Mouse (Mus musculus): ENCODE results near the gene Sag.
"Not testable (repeated sequence)": the region's sequence is repeated elsewhere in the genome, so short reads cannot be mapped to it uniquely, and the experiment has no call there.

Sag gene

DNA sequence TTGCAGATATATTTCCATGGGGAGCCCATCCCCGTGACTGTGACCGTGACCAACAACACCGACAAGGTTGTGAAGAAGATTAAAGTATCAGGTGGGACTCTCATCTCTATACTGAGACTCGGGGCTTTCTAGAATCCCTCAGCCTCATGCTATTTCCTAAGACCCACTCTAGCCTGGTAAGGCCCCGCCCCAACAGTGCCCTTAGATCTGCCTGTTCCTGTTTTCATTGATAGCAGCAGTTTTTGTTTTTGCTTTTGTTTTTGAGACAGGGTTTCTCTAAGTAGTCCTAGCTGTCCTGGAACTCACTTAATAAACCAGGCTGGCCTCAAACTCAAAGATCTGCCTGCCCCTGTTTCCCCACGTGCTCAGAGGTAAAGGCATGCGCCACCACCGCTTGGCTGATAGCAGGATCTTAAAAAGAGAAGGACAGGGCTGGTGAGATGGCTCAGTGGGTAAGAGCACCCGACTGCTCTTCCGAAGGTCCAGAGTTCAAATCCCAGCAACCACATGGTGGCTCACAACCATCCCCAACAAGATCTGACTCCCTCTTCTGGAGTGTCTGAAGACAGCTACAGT lies 21.0 kb downstream of the Sag start:
- DNase-seq (ENCODE audit: low read depth, low spot score) = no peak

- DNase-seq (ENCODE audit: low read depth, low spot score) = no peak
Measured at GRCm38 (mm10) chr1:87825281-87825680, 21.8 kb downstream of the Sag start.

GRCm38 (mm10) chr1:87825991-87826390 lies 22.5 kb downstream of the Sag start:
- DNase-seq (ENCODE audit: low read depth, low spot score) = no peak

- DNase-seq (ENCODE audit: low read depth, low spot score) = no peak
Measured at GRCm38 (mm10) chr1:87826474-87826873, 23.0 kb downstream of the Sag start.

DNA sequence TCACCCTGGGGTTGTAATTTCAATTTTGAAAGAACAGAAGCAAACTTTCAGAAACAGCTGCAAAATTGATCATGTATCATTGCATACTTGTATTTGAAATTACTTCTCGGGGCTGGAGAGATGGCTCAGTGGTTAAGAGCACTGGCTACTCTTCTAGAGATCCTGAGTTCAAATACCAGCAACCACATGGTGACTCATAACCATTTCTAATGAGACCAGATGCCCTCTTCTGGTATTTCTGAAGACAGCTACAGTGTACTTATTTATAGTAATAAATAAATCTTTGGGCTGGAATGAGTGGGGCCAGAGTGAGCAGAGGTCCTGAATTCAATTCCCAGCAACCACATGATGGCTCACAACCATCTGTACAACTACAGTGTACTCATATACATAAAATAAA lies 24.0 kb downstream of the Sag start:
- DNase-seq (ENCODE audit: low read depth, low spot score) = not testable (repeated sequence)

DNA sequence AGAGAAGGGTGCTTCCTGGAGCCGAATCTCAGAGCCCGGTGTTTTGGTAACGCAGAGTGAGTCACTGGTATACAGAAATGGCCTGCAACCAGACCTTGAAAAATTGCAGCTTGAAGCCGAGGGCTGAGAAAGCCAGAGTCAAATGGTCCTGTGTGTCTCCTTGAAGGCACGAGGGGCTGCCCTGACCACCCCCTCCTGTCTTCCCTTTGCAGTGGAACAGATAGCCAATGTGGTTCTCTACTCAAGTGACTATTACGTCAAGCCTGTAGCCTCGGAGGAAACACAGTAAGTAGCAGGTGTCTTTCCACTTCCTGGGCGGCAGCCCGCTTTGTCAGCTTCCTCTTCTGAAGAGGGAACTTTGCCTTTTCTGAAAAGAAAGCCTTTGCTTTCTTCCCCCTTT lies 24.7 kb downstream of the Sag start:
- DNase-seq (ENCODE audit: low read depth, low spot score) = no peak

GRCm38 (mm10) chr1:87828926-87829580 lies 25.6 kb downstream of the Sag start:
- DNase-seq (ENCODE audit: low read depth, low spot score) = no peak

DNA sequence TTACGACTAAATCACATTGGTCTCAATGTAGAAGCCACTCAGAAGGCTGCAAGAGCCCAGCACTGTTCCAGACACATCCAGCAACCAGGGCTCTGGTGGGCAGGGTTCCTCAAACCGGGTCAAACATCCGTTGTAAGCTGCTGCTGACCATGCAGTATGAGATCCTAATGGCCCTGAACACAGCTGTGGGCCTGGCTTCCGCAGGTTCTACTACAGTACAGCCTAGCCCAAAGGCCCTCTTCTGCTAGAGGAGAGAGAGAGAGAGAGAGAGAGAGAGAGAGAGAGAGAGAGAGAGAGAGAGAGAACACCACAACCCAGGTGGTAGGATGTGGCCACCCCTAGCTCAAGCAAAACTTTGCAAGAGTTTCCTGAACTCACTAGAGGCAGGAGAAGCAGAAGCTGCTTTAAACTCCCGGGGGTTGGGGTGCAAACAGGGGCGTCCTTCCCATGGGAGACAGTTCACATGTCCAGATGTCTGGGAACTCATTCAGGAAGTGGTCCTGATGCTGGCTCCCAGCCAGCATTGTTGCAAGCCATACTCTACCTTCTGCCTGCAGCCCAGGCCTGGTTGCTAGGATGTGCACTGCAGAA lies 26.2 kb downstream of the Sag start:
- DNase-seq (ENCODE audit: low read depth, low spot score) = no peak

DNA sequence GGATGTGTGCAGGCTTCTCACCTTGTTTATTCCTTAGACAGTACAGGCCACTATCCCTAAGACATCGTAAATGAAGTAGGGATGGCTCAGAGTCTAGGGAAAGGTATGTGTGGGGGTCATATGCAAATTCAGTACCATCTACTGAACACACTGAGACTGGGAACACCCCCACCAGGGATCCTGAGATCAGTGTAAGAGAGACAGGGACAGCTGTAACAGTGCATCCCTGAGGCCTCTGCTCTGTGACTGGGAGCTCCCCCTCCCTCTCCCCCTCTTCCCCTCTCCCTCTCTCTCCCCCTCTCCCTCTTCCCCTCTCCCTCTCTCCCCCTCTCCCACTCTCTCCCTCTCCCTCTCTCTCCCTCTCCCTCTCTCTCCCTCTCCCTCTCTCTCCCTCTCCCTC lies 33.0 kb downstream of the Sag start:
- no peak for DNase-seq (ENCODE audit: low read depth, low spot score)

GRCm38 (mm10) chr1:87837018-87837417 lies 33.5 kb downstream of the Sag start:
- DNase-seq (ENCODE audit: low read depth, low spot score) = no peak

- no peak for DNase-seq (ENCODE audit: low read depth, low spot score)
Measured at GRCm38 (mm10) chr1:87840411-87841208, 37.1 kb downstream of the Sag start.

- no peak for DNase-seq (ENCODE audit: low read depth, low spot score)
Measured at GRCm38 (mm10) chr1:87846801-87847474, 43.5 kb downstream of the Sag start.

DNA sequence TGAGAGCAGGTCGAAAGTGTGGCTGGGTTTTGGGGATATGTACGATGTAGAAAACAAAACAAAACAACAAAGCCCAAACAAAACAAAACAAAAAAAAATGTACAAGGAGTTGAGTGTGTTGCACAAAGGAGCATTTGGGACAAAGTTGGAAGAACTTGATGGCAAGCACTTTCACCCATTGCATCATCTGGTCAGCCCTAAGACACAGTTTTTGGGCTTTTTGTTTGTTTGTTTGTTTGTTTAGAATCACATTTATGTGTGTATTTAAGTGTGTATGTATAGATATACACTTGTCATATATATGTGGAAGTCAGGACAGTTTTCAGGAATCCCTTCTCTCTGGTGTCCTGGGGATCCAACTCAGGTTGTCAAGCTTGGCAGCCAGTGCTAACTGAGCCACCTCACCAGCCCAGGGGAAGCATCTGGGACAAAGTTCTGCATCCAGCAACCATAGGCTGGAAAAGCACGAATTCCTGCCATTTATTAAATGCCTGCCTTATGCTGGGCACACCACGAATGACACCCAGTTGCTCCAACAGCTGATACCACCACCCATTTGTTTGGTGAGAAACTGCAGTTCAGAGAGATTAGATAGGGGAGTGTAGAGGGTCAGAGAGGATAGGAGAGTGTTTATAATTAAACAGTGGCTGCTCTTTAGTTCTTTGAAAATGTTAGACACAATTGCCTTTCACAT lies 44.1 kb downstream of the Sag start:
- no peak for DNase-seq (ENCODE audit: low read depth, low spot score)

GRCm38 (mm10) chr1:87848237-87848996 lies 44.9 kb downstream of the Sag start:
- no peak for DNase-seq (ENCODE audit: low read depth, low spot score)

DNA sequence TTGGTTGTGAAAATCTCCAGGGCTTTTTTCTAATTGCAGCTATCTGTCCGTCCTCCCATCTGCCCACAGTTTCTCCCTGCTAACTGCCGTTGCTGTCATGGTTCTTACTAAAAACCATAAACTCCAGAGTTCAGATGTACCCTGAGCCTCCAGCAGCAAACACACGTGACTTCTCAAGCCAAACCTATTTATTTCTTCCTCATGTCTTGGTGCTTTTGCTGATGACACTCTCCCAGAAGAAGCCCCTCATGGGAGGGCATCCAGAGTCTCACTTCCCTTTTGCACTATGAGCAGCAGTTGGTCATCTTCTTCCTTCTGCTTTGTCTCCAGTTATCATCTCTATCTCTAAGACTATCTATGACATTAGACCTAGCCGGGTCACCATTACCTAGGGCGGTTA lies 45.8 kb downstream of the Sag start:
- no peak for DNase-seq (ENCODE audit: low read depth, low spot score)

DNA sequence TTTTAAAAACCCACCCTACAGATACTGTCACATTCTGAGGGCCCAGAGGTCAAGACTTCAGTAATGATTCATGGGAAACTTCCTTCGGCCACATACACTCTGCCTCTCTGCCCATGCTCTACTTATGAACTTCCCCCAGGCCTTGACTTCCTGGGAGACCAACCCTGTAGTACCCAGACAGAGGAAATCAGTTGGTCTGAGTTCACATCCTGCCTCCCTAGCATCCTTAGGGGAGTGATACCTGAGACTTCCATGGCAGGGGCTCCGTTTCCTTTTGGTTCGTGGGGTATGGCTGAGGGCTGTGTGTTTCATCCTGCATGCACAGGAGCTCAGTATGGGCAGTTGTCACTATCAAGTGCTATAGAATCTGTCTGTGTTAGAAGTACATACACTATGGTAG lies 47.9 kb downstream of the Sag start:
- DNase-seq (ENCODE audit: low read depth, low spot score) = no peak

DNA sequence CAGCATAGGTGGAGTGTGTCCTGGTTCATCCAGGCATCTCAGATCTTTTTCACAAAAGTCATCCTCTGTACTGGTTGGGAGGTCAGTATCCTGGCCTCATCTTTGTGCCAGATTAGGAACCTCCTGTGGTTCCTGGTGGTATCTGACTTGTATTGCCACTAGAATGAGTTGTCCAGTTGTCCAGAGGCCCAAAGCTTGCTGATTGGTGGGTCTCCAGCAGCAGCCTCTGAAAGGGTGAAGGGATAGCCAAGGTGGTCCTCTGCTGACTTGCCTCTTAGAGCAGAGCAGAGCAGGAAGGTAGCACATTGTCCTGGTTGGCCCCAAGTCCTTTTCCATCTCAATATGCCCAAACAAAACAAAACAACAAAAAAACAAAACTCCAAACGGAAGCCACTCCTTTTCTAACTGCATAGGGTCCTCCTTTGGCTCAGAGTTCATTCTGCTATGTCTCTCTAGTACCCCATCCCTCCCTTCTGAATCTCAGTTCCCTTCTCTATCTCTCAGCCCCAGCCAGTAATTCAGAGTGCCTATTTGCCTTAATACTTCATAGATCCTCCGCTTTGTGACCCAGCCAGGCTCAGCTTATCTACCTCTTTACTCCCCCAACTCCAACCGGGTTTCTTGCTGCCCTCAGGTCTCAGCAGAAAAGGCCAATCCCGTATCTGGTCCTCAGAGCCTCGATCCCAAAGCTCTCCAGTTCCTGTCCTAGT lies 48.8 kb downstream of the Sag start:
- DNase-seq (ENCODE audit: low read depth, low spot score) = no peak

DNA sequence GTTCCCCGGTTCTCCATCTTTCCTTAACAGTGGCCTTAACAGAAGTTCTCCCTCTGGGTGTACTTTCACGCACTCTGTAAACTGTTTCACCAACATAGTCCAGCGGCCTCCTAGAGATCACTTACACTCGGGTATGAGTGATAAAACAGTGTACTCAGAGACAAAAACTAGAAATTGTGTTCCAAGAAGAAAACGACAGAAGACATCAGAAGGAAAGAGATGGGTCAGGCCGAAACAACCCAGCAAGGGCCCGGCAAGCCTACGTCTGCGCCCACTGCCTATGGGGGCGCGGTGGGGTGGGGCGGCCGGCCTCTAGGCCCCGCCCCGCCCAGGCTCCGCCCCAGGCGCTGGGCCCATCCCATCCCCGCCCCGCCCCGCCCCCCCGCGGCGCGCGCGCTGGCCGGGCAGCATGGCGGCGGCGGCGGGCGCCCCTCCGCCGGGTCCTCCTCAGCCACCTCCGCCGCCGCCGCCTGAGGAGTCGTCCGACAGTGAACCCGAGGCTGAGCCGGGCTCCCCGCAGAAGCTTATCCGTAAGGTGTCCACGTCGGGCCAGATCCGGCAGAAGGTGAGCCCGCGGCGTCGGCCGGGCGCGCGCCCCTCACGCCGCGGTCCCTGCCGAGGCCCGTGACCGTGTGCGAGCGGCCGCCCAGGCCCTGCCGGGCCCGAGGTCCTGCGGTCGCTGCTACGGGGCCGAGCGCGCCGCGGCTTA lies 49.6 kb downstream of the Sag start, which contains the start of gene Dgkd:
Gene Dgkd (plus strand): TSS at position 396 of the 709 bp plus-strand sequence.
- DNase-seq (ENCODE audit: low read depth, low spot score) = peak; percentile 38

All from WW6 (cell line).